Comparison of ENCODE assay signal across 14 mouse cellular contexts in the genomic region with DNA sequence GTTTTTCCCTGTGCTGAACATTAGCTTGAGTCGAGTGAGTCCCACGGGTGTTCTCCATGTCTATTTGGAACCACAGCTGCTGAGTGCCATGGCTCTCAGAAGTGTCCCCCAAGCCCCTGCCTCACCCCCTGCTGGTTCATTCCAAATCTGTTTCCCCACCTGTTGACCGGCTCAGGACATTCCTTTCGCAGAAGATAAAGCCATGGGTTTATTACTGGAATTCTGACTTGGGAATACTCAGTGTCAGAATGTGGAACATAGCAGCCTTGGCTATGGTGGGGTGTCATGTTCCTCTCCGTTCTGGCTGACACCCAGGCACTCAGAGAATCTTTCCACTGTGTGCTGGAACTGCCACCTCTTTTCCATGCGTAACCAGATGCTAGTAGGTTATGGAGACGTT.
DNase-seq lines count a peak whose midpoint lies in the region; ATAC-seq and TF ChIP-seq lines count a peak whose summit lies in the region.
"Had no signal": no experiment of that assay in that cellular context is flagged by ENCODE, and none has a peak within 500 bp of the region (broad histone marks: within the 10 kb centered on the region; RNA-seq: fewer than 3 reads in every experiment).

No protein-coding gene starts in this region.

- no peak for TF ChIP-seq CTCF in hindbrain, postnatal 0 days (IDR thresholded peaks at IDR 0.05; ENCODE audit: low read depth)

- peak; percentile 12 for DNase-seq in testis, postnatal 14 days (ENCODE audit: low spot score)
- no peak for DNase-seq in testis, postnatal 10 days (ENCODE audit: low spot score)
- peak; percentile 59 for DNase-seq in gastrocnemius, postnatal 25 days
- peak; percentile 34 to 37 for DNase-seq in heart, postnatal 14 days
- no peak for DNase-seq in right cerebral cortex, postnatal 10 days (ENCODE audit: low spot score in 2 of 2)
- DNase-seq in layer of hippocampus, adult 9-11 months = no peak
- no peak for DNase-seq in hindbrain, postnatal 0 days (ENCODE audit: low spot score)
- DNase-seq: cerebellum, adult 11-12 months; forebrain, postnatal 0 days; right cerebral cortex, adult 18-20 months had no signal

- H3K27me3 ChIP-seq in hindbrain, postnatal 0 days (ENCODE audit: insufficient read depth, low read length) = no peaks in the 10 kb centered on the region
- H3K27me3 ChIP-seq: CH12.LX had no signal

- H3K4me1 ChIP-seq in hindbrain, postnatal 0 days (ENCODE audit: insufficient read depth, low read length) = no peaks in the 10 kb centered on the region

- 69% methylated on average over 7 of the region's 7 CpGs for WGBS in hindbrain, postnatal 0 days

- H3K4me2 ChIP-seq in hindbrain, postnatal 0 days (ENCODE audit: low read depth, low read length) = no peak overlapping the region

- H3K9me3 ChIP-seq in hindbrain, postnatal 0 days (ENCODE audit: low read length) = no peaks in the 10 kb centered on the region

- H3K9ac ChIP-seq in hindbrain, postnatal 0 days (replicated peaks; ENCODE audit: low read length) = no peak overlapping the region
- H3K9ac ChIP-seq: forebrain, postnatal 0 days had no signal

- intact Hi-C loops in heart, postnatal 14 days (cut with DNase I) = no loop called here

- H3K4me3 ChIP-seq in hindbrain, postnatal 0 days (ENCODE audit: low read length) = no peak overlapping the region
- H3K4me3 ChIP-seq: heart, adult 2 months had no signal

- H3K36me3 ChIP-seq in hindbrain, postnatal 0 days (ENCODE audit: insufficient read depth, low read length) = no peaks in the 10 kb centered on the region

- no peak overlapping the region for H3K27ac ChIP-seq in hindbrain, postnatal 0 days
- H3K27ac ChIP-seq: heart, adult 2 months had no signal

- no peak for ATAC-seq in hindbrain, postnatal 0 days
- ATAC-seq: activated CD4-positive, CD25-positive, alpha-beta regulatory T cell, adult 4 months; forebrain, postnatal 0 days; inflammation-experienced regulatory T-cells, adult 6 months had no signal

Comparison
In these comparisons a context has a peak if more than half of its experiments do, and no peak if none do; other contexts are left out.
1. DNase-seq: peak in testis, postnatal 14 days (single experiment), gastrocnemius, postnatal 25 days (single experiment) and heart, postnatal 14 days (2 of 2); none in testis, postnatal 10 days (single experiment), right cerebral cortex, postnatal 10 days (0 of 2), layer of hippocampus, adult 9-11 months (single experiment) and hindbrain, postnatal 0 days (single experiment).